Mouse (Mus musculus) midbrain, embryonic 10.5 days (tissue): Measurements from ENCODE around the gene Nfia. TPM values are rescaled to one million over a fixed set of nuclear protein-coding genes. Genes with fewer than 3 reads are reported as not detected.

Experiments used
- DNase-seq: peaks from one replicate; pipeline ENCODE4 v3.0.0-alpha.2; 2017; ENCODE audit warnings: low spot score
- H3K27ac ChIP-seq: fragments of 300-500 bp; sonication (generic); replicated peaks from 2 replicates; pipeline ENCODE4 v1.5.1; 2016; ENCODE audit warnings: mild to moderate bottlenecking
- H3K27me3 ChIP-seq: fragments of 300-500 bp; sonication (generic); 2 replicates; pipeline ENCODE4 v1.6.1; 2016; ENCODE audit warnings: low read depth, mild to moderate bottlenecking; ENCODE audit not compliant: poor library complexity, severe bottlenecking
- H3K36me3 ChIP-seq: fragments of 300-500 bp; sonication (generic); 2 replicates; pipeline ENCODE4 v1.6.1; 2016; ENCODE audit warnings: mild to moderate bottlenecking, moderate library complexity
- H3K4me1 ChIP-seq: fragments of 300-500 bp; sonication (generic); 2 replicates; pipeline ENCODE4 v1.6.1; 2016
- H3K4me3 ChIP-seq: fragments of 300-500 bp; sonication (generic); 2 replicates; pipeline ENCODE4 v1.5.1; 2016; ENCODE audit warnings: mild to moderate bottlenecking, moderate library complexity
- H3K9me3 ChIP-seq: fragments of 300-500 bp; sonication (generic); replicated peaks from 2 replicates; pipeline ENCODE4 v1.6.1; 2016; ENCODE audit warnings: mild to moderate bottlenecking
- WGBS: fragments of 180-500 bp; shearing (Covaris S2); methylation state at CpG from one replicate; pipeline ENCODE4 v1.1.7; 2016; 5-methylcytosine and 5-hydroxymethylcytosine counted together
- polyA plus RNA-seq: library from polyadenylated mRNA; unstranded; fragments of >200 nt; fragmentation: Nextera tagmentation; extraction: Ambion mirVana; gene quantifications from 2 replicates; pipeline ENCODE4 v1.2.1, GENCODE M21; 2016

Gene Nfia
- polyA plus RNA-seq, 1 experiment from 2014 or later: 5.9 TPM

GRCm38 (mm10) chr4:97921682-97922081 is 149.1 kb downstream of the Nfia start:
- Histone ChIP-seq H3K4me3 (no peak overlapping the region), H3K36me3 (no peaks in the 10 kb centered on the region), H3K4me1 (peaks cover 21% of the 10 kb centered on the region), H3K27me3 (no peaks in the 10 kb centered on the region), H3K9me3 (no peaks in the 10 kb centered on the region), H3K27ac (no peak overlapping the region)
- DNase-seq: no peak

GRCm38 (mm10) chr4:97923248-97923647 is 150.7 kb downstream of the Nfia start:
- Histone ChIP-seq H3K4me3 (no peak overlapping the region), H3K27me3 (no peaks in the 10 kb centered on the region), H3K9me3 (no peaks in the 10 kb centered on the region), H3K27ac (no peak overlapping the region), H3K4me1 (peaks cover 10% of the 10 kb centered on the region), H3K36me3 (no peaks in the 10 kb centered on the region)
- DNase-seq: no peak
- WGBS: 84% methylated on average over 5 of the region's 5 CpGs

GRCm38 (mm10) chr4:97923876-97924316 is 151.4 kb downstream of the Nfia start:
- H3K27ac ChIP-seq: no peak overlapping the region
- 91% methylated on average over 8 of the region's 8 CpGs for WGBS
- H3K4me3 ChIP-seq: no peak overlapping the region
- H3K9me3 ChIP-seq: no peaks in the 10 kb centered on the region
- DNase-seq: no peak
- H3K36me3 ChIP-seq: no peaks in the 10 kb centered on the region
- H3K27me3 ChIP-seq: no peaks in the 10 kb centered on the region
- peaks cover 8% of the 10 kb centered on the region; the same call in 1 of the 2 replicates for H3K4me1 ChIP-seq

- Histone ChIP-seq H3K4me1 (peaks cover 8% of the 10 kb centered on the region; the same call in 1 of the 2 replicates), H3K27ac (no peak overlapping the region), H3K27me3 (no peaks in the 10 kb centered on the region), H3K9me3 (no peaks in the 10 kb centered on the region), H3K36me3 (no peaks in the 10 kb centered on the region), H3K4me3 (no peak overlapping the region)
- no peak for DNase-seq
- WGBS: 85% methylated on average over 5 of the region's 5 CpGs
Observed at GRCm38 (mm10) chr4:97924414-97924813, 151.9 kb downstream of the Nfia start.

- peaks cover 8% of the 10 kb centered on the region; the same call in 1 of the 2 replicates for H3K4me1 ChIP-seq
- H3K9me3 ChIP-seq: no peaks in the 10 kb centered on the region
- H3K36me3 ChIP-seq: no peaks in the 10 kb centered on the region
- H3K27ac ChIP-seq: no peak overlapping the region
- DNase-seq: no peak
- no peak overlapping the region for H3K4me3 ChIP-seq
- 85% methylated on average over 3 of the region's 3 CpGs for WGBS
- no peaks in the 10 kb centered on the region for H3K27me3 ChIP-seq
Observed at GRCm38 (mm10) chr4:97924855-97925254, 152.3 kb downstream of the Nfia start.

- Histone ChIP-seq H3K9me3 (no peaks in the 10 kb centered on the region), H3K4me1 (peaks cover 7% of the 10 kb centered on the region), H3K36me3 (no peaks in the 10 kb centered on the region), H3K27ac (no peak overlapping the region), H3K4me3 (no peak overlapping the region), H3K27me3 (no peaks in the 10 kb centered on the region)
- DNase-seq: no peak
- WGBS: 80% methylated on average over 4 of the region's 4 CpGs
Observed at GRCm38 (mm10) chr4:97925644-97926043, 153.1 kb downstream of the Nfia start.

GRCm38 (mm10) chr4:97926607-97927308 is 154.2 kb downstream of the Nfia start:
- Histone ChIP-seq H3K27ac (no peak overlapping the region), H3K4me3 (no peak overlapping the region), H3K36me3 (no peaks in the 10 kb centered on the region), H3K27me3 (no peaks in the 10 kb centered on the region), H3K4me1 (peaks cover 7% of the 10 kb centered on the region; the same call in 1 of the 2 replicates), H3K9me3 (no peaks in the 10 kb centered on the region)
- no peak for DNase-seq
- 83% methylated on average over 5 of the region's 5 CpGs for WGBS

- no peaks in the 10 kb centered on the region for H3K36me3 ChIP-seq
- no peak overlapping the region for H3K4me3 ChIP-seq
- no peak for DNase-seq
- peaks cover 10% of the 10 kb centered on the region; the same call in 1 of the 2 replicates for H3K4me1 ChIP-seq
- no peaks in the 10 kb centered on the region for H3K9me3 ChIP-seq
- no peak overlapping the region for H3K27ac ChIP-seq
- 91% methylated on average over 3 of the region's 3 CpGs for WGBS
- no peaks in the 10 kb centered on the region for H3K27me3 ChIP-seq
Observed at GRCm38 (mm10) chr4:97927309-97927656, 154.7 kb downstream of the Nfia start.

- Histone ChIP-seq H3K27ac (no peak overlapping the region), H3K36me3 (no peaks in the 10 kb centered on the region), H3K9me3 (no peaks in the 10 kb centered on the region), H3K4me3 (no peak overlapping the region), H3K27me3 (no peaks in the 10 kb centered on the region), H3K4me1 (peaks cover 9% of the 10 kb centered on the region; the same call in 1 of the 2 replicates)
- DNase-seq: no peak
- 93% methylated on average over 2 of the region's 2 CpGs for WGBS
Observed at GRCm38 (mm10) chr4:97936371-97936770, 163.8 kb downstream of the Nfia start.

- 72% methylated on average over 3 of the region's 3 CpGs for WGBS
- Histone ChIP-seq H3K36me3 (no peaks in the 10 kb centered on the region), H3K4me3 (no peak overlapping the region), H3K27ac (no peak overlapping the region), H3K27me3 (no peaks in the 10 kb centered on the region), H3K4me1 (peaks cover 9% of the 10 kb centered on the region; the same call in 1 of the 2 replicates), H3K9me3 (no peaks in the 10 kb centered on the region)
- DNase-seq: no peak
Observed at GRCm38 (mm10) chr4:97936912-97937311, 164.4 kb downstream of the Nfia start.

GRCm38 (mm10) chr4:97939492-97939891 is 167.0 kb downstream of the Nfia start:
- no peak for DNase-seq
- 75% methylated on average over 4 of the region's 4 CpGs for WGBS
- Histone ChIP-seq H3K27ac (no peak overlapping the region), H3K36me3 (no peaks in the 10 kb centered on the region), H3K4me3 (no peak overlapping the region), H3K9me3 (no peaks in the 10 kb centered on the region), H3K27me3 (no peaks in the 10 kb centered on the region), H3K4me1 (peaks cover 5% of the 10 kb centered on the region; the same call in 1 of the 2 replicates)

GRCm38 (mm10) chr4:97939920-97940520 is 167.5 kb downstream of the Nfia start:
- peaks cover 5% of the 10 kb centered on the region; the same call in 1 of the 2 replicates for H3K4me1 ChIP-seq
- no peak for DNase-seq
- H3K27ac ChIP-seq: no peak overlapping the region
- H3K9me3 ChIP-seq: no peaks in the 10 kb centered on the region
- no peaks in the 10 kb centered on the region for H3K27me3 ChIP-seq
- no peak overlapping the region for H3K4me3 ChIP-seq
- no peaks in the 10 kb centered on the region for H3K36me3 ChIP-seq
- WGBS: 87% methylated on average over 4 of the region's 4 CpGs

- 85% methylated on average over 8 of the region's 8 CpGs for WGBS
Observed at GRCm38 (mm10) chr4:97941616-97942015, 169.1 kb downstream of the Nfia start.

More at GRCm38 (mm10) chr4:97941616-97942015, 169.1 kb downstream of the Nfia start:
- DNase-seq: no peak
- no peaks in the 10 kb centered on the region for H3K27me3 ChIP-seq
- no peak overlapping the region for H3K27ac ChIP-seq
- no peaks in the 10 kb centered on the region for H3K36me3 ChIP-seq
- H3K9me3 ChIP-seq: no peaks in the 10 kb centered on the region
- H3K4me1 ChIP-seq: peaks cover 5% of the 10 kb centered on the region; the same call in 1 of the 2 replicates
- H3K4me3 ChIP-seq: no peak overlapping the region
